Mouse (Mus musculus): ENCODE measurements around the gene Arhgef10l. TPM values are rescaled to one million over a fixed set of nuclear protein-coding genes. Genes with fewer than 3 reads are reported as not detected.

Gene Arhgef10l
- polyA plus RNA-seq, 1 experiment from 2014 or later: 17.0 TPM

- ATAC-seq (ENCODE audit: insufficient number of reproducible peaks, low FRiP score, low TSS enrichment, low read depth): no peak
- no peaks in the 10 kb centered on the region for H3K27me3 ChIP-seq
- no peak overlapping the region for H3K4me2 ChIP-seq (replicated peaks)
- no peaks in the 10 kb centered on the region for H3K9me3 ChIP-seq (replicated peaks)
- 55% methylated on average over 15 of the region's 15 CpGs for WGBS
- no peaks in the 10 kb centered on the region for H3K4me1 ChIP-seq
- H3K27ac ChIP-seq (replicated peaks): no peak overlapping the region
- H3K36me3 ChIP-seq: peaks cover 19% of the 10 kb centered on the region; the same call in 1 of the 2 replicates
- no peak overlapping the region for H3K4me3 ChIP-seq (replicated peaks)
- no peak overlapping the region for H3K9ac ChIP-seq
Measured at GRCm38 (mm10) chr4:140532270-140532669, 133.5 kb downstream of the Arhgef10l start.

DNA sequence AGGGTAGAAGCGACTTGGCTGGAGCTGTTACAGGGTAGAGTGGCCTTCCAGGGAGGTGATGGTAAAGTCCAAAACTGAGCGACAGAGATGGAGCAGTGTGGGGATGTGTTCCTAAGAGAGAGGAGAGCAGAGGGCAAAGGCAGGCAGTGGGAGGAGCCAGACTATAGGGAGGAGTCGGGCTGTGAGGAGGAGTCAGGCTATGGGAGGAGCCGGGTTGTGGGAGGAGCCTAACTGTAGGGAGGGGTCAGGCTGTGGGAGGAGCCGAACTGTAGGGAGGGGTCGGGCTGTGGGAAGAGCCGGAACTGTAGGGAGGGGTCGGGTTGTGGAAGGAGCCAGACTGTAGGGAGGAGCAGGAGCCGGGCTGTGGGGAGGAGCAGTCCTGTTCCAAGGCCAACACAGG is 134.8 kb downstream of the Arhgef10l start:
- Histone ChIP-seq H3K9me3 (replicated peaks) (no peaks in the 10 kb centered on the region), H3K4me2 (replicated peaks) (no peak overlapping the region), H3K9ac (no peak overlapping the region), H3K27ac (replicated peaks) (no peak overlapping the region), H3K4me1 (no peaks in the 10 kb centered on the region), H3K36me3 (peaks cover 19% of the 10 kb centered on the region; the same call in 1 of the 2 replicates), H3K4me3 (replicated peaks) (no peak overlapping the region), H3K27me3 (no peaks in the 10 kb centered on the region)
- ATAC-seq (ENCODE audit: insufficient number of reproducible peaks, low FRiP score, low TSS enrichment, low read depth): no peak
- 40% methylated on average over 9 of the region's 9 CpGs for WGBS

DNA sequence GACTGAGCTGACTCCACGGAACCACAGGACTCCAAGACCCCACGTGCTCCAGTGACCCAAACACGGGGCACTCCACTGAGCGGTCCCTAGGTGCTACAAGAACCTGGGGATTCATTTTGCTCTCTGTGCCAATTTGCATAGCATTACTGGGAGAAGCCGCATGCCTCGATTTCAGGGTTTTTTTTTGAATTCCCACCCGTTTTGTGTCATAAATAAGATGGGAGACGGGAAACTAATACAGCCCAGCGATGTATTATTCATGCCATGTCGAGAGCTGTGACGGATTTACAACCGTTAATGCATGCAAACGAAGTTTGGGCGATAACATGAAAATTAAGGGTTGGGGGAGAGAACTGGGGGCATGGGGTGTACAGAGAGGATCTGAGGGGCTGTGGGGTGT is 136.1 kb downstream of the Arhgef10l start:
- no peak overlapping the region for H3K27ac ChIP-seq (replicated peaks)
- 85% methylated on average over 14 of the region's 14 CpGs for WGBS
- no peak overlapping the region for H3K4me2 ChIP-seq (replicated peaks)
- H3K9ac ChIP-seq: no peak overlapping the region
- no peaks in the 10 kb centered on the region for H3K27me3 ChIP-seq
- no peak overlapping the region for H3K4me3 ChIP-seq (replicated peaks)
- H3K4me1 ChIP-seq: no peaks in the 10 kb centered on the region
- H3K9me3 ChIP-seq (replicated peaks): no peaks in the 10 kb centered on the region
- peaks cover 20% of the 10 kb centered on the region for H3K36me3 ChIP-seq
- ATAC-seq (ENCODE audit: insufficient number of reproducible peaks, low FRiP score, low TSS enrichment, low read depth): no peak

- Histone ChIP-seq H3K4me3 (replicated peaks) (no peak overlapping the region), H3K9ac (no peak overlapping the region), H3K27ac (replicated peaks) (no peak overlapping the region), H3K9me3 (replicated peaks) (no peaks in the 10 kb centered on the region), H3K36me3 (peaks cover 14% of the 10 kb centered on the region; the same call in 1 of the 2 replicates), H3K4me2 (replicated peaks) (no peak overlapping the region), H3K27me3 (no peaks in the 10 kb centered on the region), H3K4me1 (no peaks in the 10 kb centered on the region)
- no peak for ATAC-seq (ENCODE audit: insufficient number of reproducible peaks, low FRiP score, low TSS enrichment, low read depth)
- WGBS: 63% methylated on average over 5 of the region's 5 CpGs
Measured at GRCm38 (mm10) chr4:140528443-140528842, 137.4 kb downstream of the Arhgef10l start.

DNA sequence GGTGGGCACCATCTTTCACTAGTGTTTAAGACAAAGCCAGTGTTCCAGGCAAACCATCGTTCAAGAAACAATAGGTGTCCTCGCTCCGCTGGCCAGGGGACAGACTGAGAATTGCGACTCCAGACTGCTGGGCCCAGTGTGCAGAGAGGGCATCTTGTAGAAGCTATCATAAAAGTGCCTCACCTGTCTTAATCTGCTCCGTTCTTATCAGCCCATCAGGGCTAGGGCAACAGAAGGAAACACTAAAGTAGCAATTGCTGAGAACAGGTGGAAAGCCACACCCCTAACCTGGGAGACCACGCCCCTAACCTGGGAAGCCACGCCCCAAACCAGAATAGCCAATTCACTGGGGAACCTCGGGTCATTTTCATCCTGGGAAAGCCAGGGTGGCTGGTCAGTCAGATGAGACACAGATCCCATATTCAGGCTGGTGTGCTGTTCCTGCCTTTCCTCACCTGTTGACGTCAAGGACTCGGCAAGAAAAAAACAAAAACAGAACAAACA is 140.1 kb downstream of the Arhgef10l start:
- WGBS: 75% methylated on average over 10 of the region's 10 CpGs

GRCm38 (mm10) chr4:140524927-140525326 is 140.9 kb downstream of the Arhgef10l start:
- ATAC-seq (ENCODE audit: insufficient number of reproducible peaks, low FRiP score, low TSS enrichment, low read depth): no peak
- no peaks in the 10 kb centered on the region for H3K27me3 ChIP-seq
- no peak overlapping the region for H3K4me2 ChIP-seq (replicated peaks)
- WGBS: 69% methylated on average over 13 of the region's 13 CpGs
- H3K27ac ChIP-seq (replicated peaks): no peak overlapping the region
- H3K9me3 ChIP-seq (replicated peaks): no peaks in the 10 kb centered on the region
- no peaks in the 10 kb centered on the region for H3K4me1 ChIP-seq
- H3K36me3 ChIP-seq: peaks cover 17% of the 10 kb centered on the region; the same call in 1 of the 2 replicates
- no peak overlapping the region for H3K9ac ChIP-seq
- no peak overlapping the region for H3K4me3 ChIP-seq (replicated peaks)

More for the DNA sequence above, 140.1 kb downstream of the Arhgef10l start:
- Histone ChIP-seq H3K27me3 (no peaks in the 10 kb centered on the region), H3K36me3 (peaks cover 14% of the 10 kb centered on the region; the same call in 1 of the 2 replicates), H3K4me3 (replicated peaks) (no peak overlapping the region), H3K9me3 (replicated peaks) (no peaks in the 10 kb centered on the region), H3K9ac (no peak overlapping the region), H3K4me1 (no peaks in the 10 kb centered on the region), H3K27ac (replicated peaks) (no peak overlapping the region), H3K4me2 (replicated peaks) (no peak overlapping the region)
- no peak for ATAC-seq (ENCODE audit: insufficient number of reproducible peaks, low FRiP score, low TSS enrichment, low read depth)

GRCm38 (mm10) chr4:140522873-140523272 is 142.9 kb downstream of the Arhgef10l start:
- no peak overlapping the region for H3K4me2 ChIP-seq (replicated peaks)
- no peak overlapping the region for H3K4me3 ChIP-seq (replicated peaks)
- no peaks in the 10 kb centered on the region for H3K9me3 ChIP-seq (replicated peaks)
- WGBS: 90% methylated on average over 4 of the region's 4 CpGs
- ATAC-seq (ENCODE audit: insufficient number of reproducible peaks, low FRiP score, low TSS enrichment, low read depth): no peak
- H3K4me1 ChIP-seq: no peaks in the 10 kb centered on the region
- H3K27ac ChIP-seq (replicated peaks): no peak overlapping the region
- no peaks in the 10 kb centered on the region for H3K27me3 ChIP-seq
- H3K9ac ChIP-seq: no peak overlapping the region
- peaks cover 22% of the 10 kb centered on the region; the same call in 1 of the 2 replicates for H3K36me3 ChIP-seq

GRCm38 (mm10) chr4:140520719-140521118 is 145.1 kb downstream of the Arhgef10l start:
- ATAC-seq (ENCODE audit: insufficient number of reproducible peaks, low FRiP score, low TSS enrichment, low read depth): no peak
- WGBS: 95% methylated on average over 9 of the region's 9 CpGs
- no peak overlapping the region for H3K9ac ChIP-seq
- H3K4me1 ChIP-seq: no peaks in the 10 kb centered on the region
- H3K36me3 ChIP-seq: peaks cover 31% of the 10 kb centered on the region; the same call in 1 of the 2 replicates
- H3K4me3 ChIP-seq (replicated peaks): no peak overlapping the region
- H3K4me2 ChIP-seq (replicated peaks): no peak overlapping the region
- no peak overlapping the region for H3K27ac ChIP-seq (replicated peaks)
- no peaks in the 10 kb centered on the region for H3K27me3 ChIP-seq
- no peaks in the 10 kb centered on the region for H3K9me3 ChIP-seq (replicated peaks)

DNA sequence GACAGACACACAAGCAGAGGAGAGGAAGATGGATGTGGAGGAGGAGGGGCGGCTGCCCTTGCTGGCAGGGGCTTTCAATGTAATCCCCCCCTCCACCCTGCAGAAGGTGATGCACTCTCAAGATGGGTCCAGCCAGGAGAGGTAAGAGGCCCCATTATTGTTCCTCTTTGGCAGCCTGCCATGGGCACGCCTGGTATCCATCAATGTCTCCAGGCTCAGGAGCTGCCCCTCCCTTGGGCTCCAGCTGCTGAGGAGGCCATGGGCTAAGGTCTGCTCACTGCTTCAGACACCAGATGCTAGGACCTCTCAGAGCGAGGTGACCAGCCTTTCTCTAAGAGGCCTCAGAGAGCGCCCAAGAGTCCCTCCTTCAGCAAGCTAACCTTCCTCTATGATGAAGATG is 152.0 kb downstream of the Arhgef10l start:
- peak; percentile 22; the same call in 1 of the 2 replicates for ATAC-seq (ENCODE audit: insufficient number of reproducible peaks, low FRiP score, low TSS enrichment, low read depth)
- H3K27me3 ChIP-seq: no peaks in the 10 kb centered on the region
- H3K4me2 ChIP-seq (replicated peaks): no peak overlapping the region
- 71% methylated on average over 4 of the region's 4 CpGs for WGBS
- peaks cover 33% of the 10 kb centered on the region for H3K36me3 ChIP-seq
- no peak overlapping the region for H3K9ac ChIP-seq
- no peaks in the 10 kb centered on the region for H3K9me3 ChIP-seq (replicated peaks)
- no peak overlapping the region for H3K4me3 ChIP-seq (replicated peaks)
- no peak overlapping the region for H3K27ac ChIP-seq (replicated peaks)
- H3K4me1 ChIP-seq: no peaks in the 10 kb centered on the region

GRCm38 (mm10) chr4:140509856-140510255 is 156.0 kb downstream of the Arhgef10l start:
- no peak overlapping the region for H3K4me2 ChIP-seq (replicated peaks)
- H3K4me3 ChIP-seq (replicated peaks): no peak overlapping the region
- no peaks in the 10 kb centered on the region for H3K4me1 ChIP-seq
- no peaks in the 10 kb centered on the region for H3K27me3 ChIP-seq
- peaks cover 11% of the 10 kb centered on the region for H3K36me3 ChIP-seq
- H3K9ac ChIP-seq: no peak overlapping the region
- H3K9me3 ChIP-seq (replicated peaks): no peaks in the 10 kb centered on the region
- no peak for ATAC-seq (ENCODE audit: insufficient number of reproducible peaks, low FRiP score, low TSS enrichment, low read depth)
- no peak overlapping the region for H3K27ac ChIP-seq (replicated peaks)

DNA sequence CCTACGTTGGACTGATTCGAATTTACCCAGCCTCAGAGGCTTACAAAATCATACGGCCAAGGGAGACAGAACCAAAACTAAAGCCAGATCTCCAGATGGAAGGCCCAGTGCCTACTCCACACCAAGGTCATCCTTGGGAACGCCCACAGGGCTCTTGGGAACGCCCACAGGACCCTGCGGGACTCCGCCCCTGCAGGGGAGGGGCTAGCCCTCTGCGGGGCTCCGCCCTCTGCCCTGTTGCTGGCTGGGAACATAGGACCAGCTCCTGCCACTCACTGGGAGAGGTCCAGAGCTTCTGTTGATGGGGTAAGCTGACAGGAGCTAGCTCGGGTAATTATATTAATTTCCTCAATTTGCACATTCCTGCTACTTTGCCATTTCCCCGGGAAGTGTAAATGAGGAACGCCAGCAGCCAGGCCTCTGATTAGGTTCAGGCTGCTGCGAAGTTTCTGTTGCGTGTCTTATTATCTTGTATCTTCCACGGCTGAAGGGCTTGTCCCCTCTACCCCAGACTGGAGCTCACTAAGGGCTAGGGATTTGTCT is 158.6 kb downstream of the Arhgef10l start:
- WGBS: 39% methylated on average over 15 of the region's 15 CpGs
- H3K4me3 ChIP-seq (replicated peaks): no peak overlapping the region
- no peak overlapping the region for H3K4me2 ChIP-seq (replicated peaks)
- H3K9me3 ChIP-seq (replicated peaks): no peaks in the 10 kb centered on the region
- H3K36me3 ChIP-seq: no peaks in the 10 kb centered on the region
- H3K27me3 ChIP-seq: no peaks in the 10 kb centered on the region
- no peaks in the 10 kb centered on the region for H3K4me1 ChIP-seq
- no peak overlapping the region for H3K27ac ChIP-seq (replicated peaks)
- H3K9ac ChIP-seq: no peak overlapping the region
- no peak for ATAC-seq (ENCODE audit: insufficient number of reproducible peaks, low FRiP score, low TSS enrichment, low read depth)

DNA sequence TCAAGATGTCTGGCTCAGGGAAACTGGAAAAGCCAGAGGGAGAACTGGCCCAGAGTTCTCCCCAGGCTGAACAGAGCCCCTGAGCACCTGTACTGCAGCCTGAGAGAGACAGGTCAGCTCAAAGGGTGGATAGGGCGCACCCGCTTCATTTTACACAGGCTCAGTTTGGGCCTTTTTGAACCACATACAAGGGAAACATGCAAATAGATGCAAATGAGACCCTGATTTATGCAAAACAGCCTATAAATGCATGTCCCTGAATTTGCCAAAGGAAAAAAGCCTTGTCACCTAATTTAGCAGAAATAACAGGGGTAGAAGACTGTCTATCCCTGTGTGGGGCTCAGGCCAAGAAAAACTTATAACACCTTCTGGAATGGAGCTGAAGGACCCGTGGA is 160.2 kb downstream of the Arhgef10l start:
- ATAC-seq (ENCODE audit: insufficient number of reproducible peaks, low FRiP score, low TSS enrichment, low read depth): no peak
- no peaks in the 10 kb centered on the region for H3K27me3 ChIP-seq

More for the DNA sequence above, 160.2 kb downstream of the Arhgef10l start:
- Histone ChIP-seq H3K9me3 (replicated peaks) (no peaks in the 10 kb centered on the region), H3K4me3 (replicated peaks) (no peak overlapping the region), H3K9ac (no peak overlapping the region), H3K4me1 (no peaks in the 10 kb centered on the region), H3K36me3 (no peaks in the 10 kb centered on the region), H3K27ac (replicated peaks) (no peak overlapping the region), H3K4me2 (replicated peaks) (no peak overlapping the region)
- WGBS: 88% methylated on average over 3 of the region's 3 CpGs

Measured in embryonic facial prominence, embryonic 15.5 days (tissue).